Mouse (Mus musculus): Measurements from ENCODE around the gene Ociad2. TPM values are rescaled to one million over a fixed set of nuclear protein-coding genes. Genes with fewer than 3 reads are reported as not detected.

Gene Ociad2
- total and polyA plus RNA-seq, 2 experiments: 4.3 to 8.4 TPM

GRCm38 (mm10) chr5:73380829-73381228 is 40.0 kb upstream of the Ociad2 start:
- TF ChIP-seq CTCF (IDR thresholded peaks at IDR 0.05; ENCODE audit: low read depth, low read length): no peak
- TF ChIP-seq POLR2A (IDR thresholded peaks at IDR 0.05; ENCODE audit: extremely low read depth, insufficient read depth, low read length): no peak
- WGBS: 70% methylated on average over 8 of the region's 8 CpGs

GRCm38 (mm10) chr5:73379908-73380307 is 39.1 kb upstream of the Ociad2 start:
- TF ChIP-seq CTCF (IDR thresholded peaks at IDR 0.05; ENCODE audit: low read depth, low read length) (peak; percentile 50), POLR2A (IDR thresholded peaks at IDR 0.05; ENCODE audit: extremely low read depth, insufficient read depth, low read length) (no peak)
- no peaks in the 10 kb centered on the region for H3K27me3 ChIP-seq (ENCODE audit: control insufficient read depth, insufficient read depth, low read length)
- H3K9ac ChIP-seq (ENCODE audit: low read depth, low read length): no peak overlapping the region
- H3K4me1 ChIP-seq (ENCODE audit: control insufficient read depth, insufficient read depth, low read length): peaks cover 12% of the 10 kb centered on the region
- H3K4me3 ChIP-seq (ENCODE audit: insufficient read depth, low read depth, low read length): no peak overlapping the region
- H3K27ac ChIP-seq (replicated peaks; ENCODE audit: insufficient read depth, low read depth, low read length): no peak overlapping the region
- no peaks in the 10 kb centered on the region for H3K79me2 ChIP-seq (ENCODE audit: control insufficient read depth, insufficient read depth, low read length)
- 22% methylated on average over 3 of the region's 3 CpGs for WGBS
- DNase-seq (ENCODE audit: extremely low read depth, low read depth, low spot score): peak; percentile 51
- H3K36me3 ChIP-seq (ENCODE audit: control insufficient read depth, insufficient read depth, low read length): no peaks in the 10 kb centered on the region

More at GRCm38 (mm10) chr5:73380829-73381228, 40.0 kb upstream of the Ociad2 start:
- no peaks in the 10 kb centered on the region for H3K27me3 ChIP-seq (ENCODE audit: control insufficient read depth, insufficient read depth, low read length)
- no peaks in the 10 kb centered on the region for H3K36me3 ChIP-seq (ENCODE audit: control insufficient read depth, insufficient read depth, low read length)
- no peak overlapping the region for H3K27ac ChIP-seq (replicated peaks; ENCODE audit: insufficient read depth, low read depth, low read length)
- H3K4me1 ChIP-seq (ENCODE audit: control insufficient read depth, insufficient read depth, low read length): peaks cover 12% of the 10 kb centered on the region
- no peak overlapping the region for H3K9ac ChIP-seq (ENCODE audit: low read depth, low read length)
- no peaks in the 10 kb centered on the region for H3K79me2 ChIP-seq (ENCODE audit: control insufficient read depth, insufficient read depth, low read length)
- no peak overlapping the region for H3K4me3 ChIP-seq (ENCODE audit: insufficient read depth, low read depth, low read length)
- DNase-seq (ENCODE audit: extremely low read depth, low read depth, low spot score): no peak

- no peak overlapping the region for H3K27ac ChIP-seq (replicated peaks; ENCODE audit: insufficient read depth, low read depth, low read length)
- H3K79me2 ChIP-seq (ENCODE audit: control insufficient read depth, insufficient read depth, low read length): no peaks in the 10 kb centered on the region
- no peak overlapping the region for H3K9ac ChIP-seq (ENCODE audit: low read depth, low read length)
- H3K36me3 ChIP-seq (ENCODE audit: control insufficient read depth, insufficient read depth, low read length): no peaks in the 10 kb centered on the region
- 52% methylated on average over 7 of the region's 7 CpGs for WGBS
- no peak for DNase-seq (ENCODE audit: extremely low read depth, low read depth, low spot score)
- peaks cover 7% of the 10 kb centered on the region for H3K4me1 ChIP-seq (ENCODE audit: control insufficient read depth, insufficient read depth, low read length)
- H3K27me3 ChIP-seq (ENCODE audit: control insufficient read depth, insufficient read depth, low read length): no peaks in the 10 kb centered on the region
- no peak for TF ChIP-seq POLR2A (IDR thresholded peaks at IDR 0.05; ENCODE audit: extremely low read depth, insufficient read depth, low read length)
- TF ChIP-seq CTCF (IDR thresholded peaks at IDR 0.05; ENCODE audit: low read depth, low read length): no peak
- no peak overlapping the region for H3K4me3 ChIP-seq (ENCODE audit: insufficient read depth, low read depth, low read length)
These were observed 35.7 kb upstream of the Ociad2 start for GRCm38 (mm10) chr5:73376491-73376890.

GRCm38 (mm10) chr5:73376041-73376440 is 35.2 kb upstream of the Ociad2 start:
- no peak for DNase-seq (ENCODE audit: extremely low read depth, low read depth, low spot score)
- Histone ChIP-seq H3K79me2 (ENCODE audit: control insufficient read depth, insufficient read depth, low read length) (no peaks in the 10 kb centered on the region), H3K27me3 (ENCODE audit: control insufficient read depth, insufficient read depth, low read length) (no peaks in the 10 kb centered on the region), H3K27ac (replicated peaks; ENCODE audit: insufficient read depth, low read depth, low read length) (no peak overlapping the region), H3K9ac (ENCODE audit: low read depth, low read length) (no peak overlapping the region), H3K36me3 (ENCODE audit: control insufficient read depth, insufficient read depth, low read length) (no peaks in the 10 kb centered on the region), H3K4me1 (ENCODE audit: control insufficient read depth, insufficient read depth, low read length) (0 out of 2 replicates have a peak, but pooled peaks cover 3% of the 10 kb centered on the region), H3K4me3 (ENCODE audit: insufficient read depth, low read depth, low read length) (no peak overlapping the region)
- WGBS: 83% methylated on average over 9 of the region's 9 CpGs
- TF ChIP-seq CTCF (IDR thresholded peaks at IDR 0.05; ENCODE audit: low read depth, low read length): no peak
- no peak for TF ChIP-seq POLR2A (IDR thresholded peaks at IDR 0.05; ENCODE audit: extremely low read depth, insufficient read depth, low read length)

- Histone ChIP-seq H3K4me1 (ENCODE audit: control insufficient read depth, insufficient read depth, low read length) (no peaks in the 10 kb centered on the region), H3K9ac (ENCODE audit: low read depth, low read length) (no peak overlapping the region), H3K36me3 (ENCODE audit: control insufficient read depth, insufficient read depth, low read length) (no peaks in the 10 kb centered on the region), H3K27me3 (ENCODE audit: control insufficient read depth, insufficient read depth, low read length) (no peaks in the 10 kb centered on the region), H3K27ac (replicated peaks; ENCODE audit: insufficient read depth, low read depth, low read length) (no peak overlapping the region), H3K79me2 (ENCODE audit: control insufficient read depth, insufficient read depth, low read length) (no peaks in the 10 kb centered on the region), H3K4me3 (ENCODE audit: insufficient read depth, low read depth, low read length) (no peak overlapping the region)
- TF ChIP-seq CTCF (IDR thresholded peaks at IDR 0.05; ENCODE audit: low read depth, low read length) (no peak), POLR2A (IDR thresholded peaks at IDR 0.05; ENCODE audit: extremely low read depth, insufficient read depth, low read length) (no peak)
- WGBS: 67% methylated on average over 3 of the region's 3 CpGs
- DNase-seq (ENCODE audit: extremely low read depth, low read depth, low spot score): no peak
These were observed 32.4 kb upstream of the Ociad2 start for GRCm38 (mm10) chr5:73373184-73373583.

- whole genome bisulfite sequencing: 82% methylated on average over 5 of the region's 5 CpGs
- H3K36me3 ChIP-seq (ENCODE audit: control insufficient read depth, insufficient read depth, low read length): no peaks in the 10 kb centered on the region
- no peak for TF ChIP-seq CTCF (IDR thresholded peaks at IDR 0.05; ENCODE audit: low read depth, low read length)
- TF ChIP-seq POLR2A (IDR thresholded peaks at IDR 0.05; ENCODE audit: extremely low read depth, insufficient read depth, low read length): no peak
These were observed 31.8 kb upstream of the Ociad2 start for GRCm38 (mm10) chr5:73372601-73373000.

More at GRCm38 (mm10) chr5:73372601-73373000, 31.8 kb upstream of the Ociad2 start:
- DNase-seq (ENCODE audit: extremely low read depth, low read depth, low spot score): no peak
- Histone ChIP-seq H3K27me3 (ENCODE audit: control insufficient read depth, insufficient read depth, low read length) (no peaks in the 10 kb centered on the region), H3K79me2 (ENCODE audit: control insufficient read depth, insufficient read depth, low read length) (no peaks in the 10 kb centered on the region), H3K9ac (ENCODE audit: low read depth, low read length) (no peak overlapping the region), H3K4me1 (ENCODE audit: control insufficient read depth, insufficient read depth, low read length) (no peaks in the 10 kb centered on the region), H3K27ac (replicated peaks; ENCODE audit: insufficient read depth, low read depth, low read length) (no peak overlapping the region), H3K4me3 (ENCODE audit: insufficient read depth, low read depth, low read length) (no peak overlapping the region)
